Mouse (Mus musculus): ENCODE results near the gene Nxn. TPM values are rescaled to one million over a fixed set of nuclear protein-coding genes. Genes with fewer than 3 reads are reported as not detected.

Gene Nxn
- total and polyA plus RNA-seq, 3 experiments: 52.8 to 54.3 (median 53.0) TPM

- Histone ChIP-seq H3K27ac (ENCODE audit: control insufficient read depth, low read depth, low read length) (no peak overlapping the region), H3K79me2 (ENCODE audit: control insufficient read depth, insufficient read depth, low read length, poor library complexity) (no peaks in the 10 kb centered on the region), H3K9me3 (replicated peaks; ENCODE audit: insufficient read depth, low read length) (no peaks in the 10 kb centered on the region), H3K4me3 (ENCODE audit: control insufficient read depth in 1 of 2, insufficient read depth in 1 of 2, low read depth in 2 of 2, low read length in 2 of 2) (no peak overlapping the region), H3K36me3 (ENCODE audit: control insufficient read depth in 1 of 2, insufficient read depth in 2 of 2, low read length in 2 of 2) (peaks cover 3 to 8% of the 10 kb centered on the region in 2 experiments; a peak in 2 of 4 replicates), H3K9ac (ENCODE audit: control insufficient read depth, low read depth, low read length, poor library complexity, severe bottlenecking) (no peak overlapping the region), H3K4me1 (ENCODE audit: control insufficient read depth in 1 of 2, insufficient read depth in 2 of 2, low read length in 2 of 2) (peaks cover 4 to 16% of the 10 kb centered on the region in 2 experiments), H3K27me3 (ENCODE audit: control insufficient read depth in 1 of 2, insufficient read depth in 2 of 2, low read length in 2 of 2) (no peaks in the 10 kb centered on the region)
- no peak for DNase-seq (ENCODE audit: low read depth, low spot score)
- TF ChIP-seq E2F4 (IDR thresholded peaks at IDR 0.05; ENCODE audit: borderline replicate concordance, low read depth, low read length) (no peak), GABPA (IDR thresholded peaks at IDR 0.05; ENCODE audit: low read depth, low read length) (no peak), KAT2A (conservative IDR thresholded peaks at IDR 0.05; ENCODE audit: low read depth, low read length) (no peak), JUND (IDR thresholded peaks at IDR 0.05; ENCODE audit: low read depth, low read length) (no peak), ETS1 (IDR thresholded peaks at IDR 0.05; ENCODE audit: low read depth, low read length) (no peak), USF1 (IDR thresholded peaks at IDR 0.05; ENCODE audit: low read depth, low read length) (no peak), ZMIZ1 (IDR thresholded peaks at IDR 0.05; ENCODE audit: low read depth, low read length) (no peak)
These were observed 35.3 kb downstream of the Nxn start for GRCm38 (mm10) chr11:76363636-76364035.

- no peak for TF ChIP-seq MAFK (IDR thresholded peaks at IDR 0.05; ENCODE audit: borderline replicate concordance, low read depth, low read length)
- TF ChIP-seq TAL1 (IDR thresholded peaks at IDR 0.05; ENCODE audit: low read length): no peak
- TF ChIP-seq MAZ (IDR thresholded peaks at IDR 0.05; ENCODE audit: low read depth, low read length): no peak
- no peak for TF ChIP-seq EP300 (IDR thresholded peaks at IDR 0.05; ENCODE audit: low read depth in 1 of 2, low read length in 2 of 2)
- Histone ChIP-seq H3K4me1 (ENCODE audit: control insufficient read depth in 1 of 2, insufficient read depth in 2 of 2, low read length in 2 of 2) (peaks cover 4 to 14% of the 10 kb centered on the region in 2 experiments), H3K79me2 (ENCODE audit: control insufficient read depth, insufficient read depth, low read length, poor library complexity) (no peaks in the 10 kb centered on the region), H3K27ac (ENCODE audit: control insufficient read depth, low read depth, low read length) (no peak overlapping the region), H3K9ac (ENCODE audit: control insufficient read depth, low read depth, low read length, poor library complexity, severe bottlenecking) (no peak overlapping the region), H3K36me3 (ENCODE audit: control insufficient read depth in 1 of 2, insufficient read depth in 2 of 2, low read length in 2 of 2) (peaks cover 3 to 8% of the 10 kb centered on the region in 2 experiments; a peak in 2 of 4 replicates), H3K27me3 (ENCODE audit: control insufficient read depth in 1 of 2, insufficient read depth in 2 of 2, low read length in 2 of 2) (no peaks in the 10 kb centered on the region), H3K9me3 (replicated peaks; ENCODE audit: insufficient read depth, low read length) (no peaks in the 10 kb centered on the region), H3K4me3 (ENCODE audit: control insufficient read depth in 1 of 2, insufficient read depth in 1 of 2, low read depth in 2 of 2, low read length in 2 of 2) (no peak overlapping the region)
- DNase-seq (ENCODE audit: low read depth, low spot score): no peak
These were observed 35.8 kb downstream of the Nxn start for GRCm38 (mm10) chr11:76363178-76363577.

- Histone ChIP-seq H3K79me2 (ENCODE audit: control insufficient read depth, insufficient read depth, low read length, poor library complexity) (no peaks in the 10 kb centered on the region), H3K4me1 (ENCODE audit: control insufficient read depth in 1 of 2, insufficient read depth in 2 of 2, low read length in 2 of 2) (0 out of 4 replicates have a peak, but pooled peaks cover 0 to under 1% of the 10 kb centered on the region in 2 experiments), H3K9me3 (replicated peaks; ENCODE audit: insufficient read depth, low read length) (no peaks in the 10 kb centered on the region), H3K27me3 (ENCODE audit: control insufficient read depth in 1 of 2, insufficient read depth in 2 of 2, low read length in 2 of 2) (no peaks in the 10 kb centered on the region), H3K4me3 (ENCODE audit: control insufficient read depth in 1 of 2, insufficient read depth in 1 of 2, low read depth in 2 of 2, low read length in 2 of 2) (no peak overlapping the region), H3K9ac (ENCODE audit: control insufficient read depth, low read depth, low read length, poor library complexity, severe bottlenecking) (no peak overlapping the region), H3K36me3 (ENCODE audit: control insufficient read depth in 1 of 2, insufficient read depth in 2 of 2, low read length in 2 of 2) (peaks cover 0 to 3% of the 10 kb centered on the region in 2 experiments; a peak in 1 of 4 replicates), H3K27ac (ENCODE audit: control insufficient read depth, low read depth, low read length) (no peak overlapping the region)
- no peak for DNase-seq (ENCODE audit: low read depth, low spot score)
- no peak for TF ChIP-seq MYB (IDR thresholded peaks at IDR 0.05; ENCODE audit: low read depth, low read length)
- no peak for TF ChIP-seq USF1 (IDR thresholded peaks at IDR 0.05; ENCODE audit: low read depth, low read length)
- no peak for TF ChIP-seq MAFK (IDR thresholded peaks at IDR 0.05; ENCODE audit: borderline replicate concordance, low read depth, low read length)
- no peak for TF ChIP-seq TCF12 (IDR thresholded peaks at IDR 0.05; ENCODE audit: low read depth, low read length)
- TF ChIP-seq EP300 (IDR thresholded peaks at IDR 0.05; ENCODE audit: low read depth in 1 of 2, low read length in 2 of 2): no peak
- no peak for TF ChIP-seq SMC3 (IDR thresholded peaks at IDR 0.05; ENCODE audit: low read depth, low read length)
These were observed 37.5 kb downstream of the Nxn start for GRCm38 (mm10) chr11:76361422-76361821.
